9 mouse cellular contexts compared by ENCODE assay signal in genomic region chr11:28993270-28993847, GRCm38 (mm10).
DNase-seq lines count a peak whose midpoint lies in the region; ATAC-seq and TF ChIP-seq lines count a peak whose summit lies in the region.
"Had no signal": no experiment of that assay in that cellular context is flagged by ENCODE, and none has a peak within 500 bp of the region (broad histone marks: within the 10 kb centered on the region; RNA-seq: fewer than 3 reads in every experiment).

No protein-coding gene starts in this region.

- ATAC-seq in heart, embryonic 11.5 days (replicated peaks; ENCODE audit: insufficient number of reproducible peaks, low FRiP score, low TSS enrichment), result no peak
- no peak for ATAC-seq in stomach, postnatal 0 days (ENCODE audit: low FRiP score, low TSS enrichment)

- 77% methylated on average over 4 of the region's 4 CpGs for WGBS in heart, embryonic 11.5 days (ENCODE audit: insufficient replicate concordance)
- WGBS in stomach, postnatal 0 days, result 56% methylated on average over 4 of the region's 4 CpGs

- H3K27me3 ChIP-seq in heart, embryonic 11.5 days (ENCODE audit: control insufficient read depth, insufficient read depth, low read length), result no peaks in the 10 kb centered on the region
- H3K27me3 ChIP-seq in stomach, postnatal 0 days (ENCODE audit: control insufficient read depth, insufficient read depth, low read length), result no peaks in the 10 kb centered on the region

- H3K9me3 ChIP-seq in heart, embryonic 11.5 days (replicated peaks; ENCODE audit: control insufficient read depth, low read length), result no peaks in the 10 kb centered on the region
- H3K9me3 ChIP-seq in stomach, postnatal 0 days (ENCODE audit: control insufficient read depth, low read length), result no peaks in the 10 kb centered on the region

- peak; percentile 91 for DNase-seq in heart, adult 11 months
- DNase-seq in adrenal gland, adult 8-10 months, result peak; percentile 76
- DNase-seq in gonadal fat pad, adult 2 months (ENCODE audit: low read depth), result peak; percentile 94
- peak; percentile 1 for DNase-seq in mesoderm, embryonic 11.5 days (ENCODE audit: low read depth, low spot score)
- DNase-seq in right cerebral cortex, postnatal 10 days (ENCODE audit: low spot score in 2 of 2), result no peak
- no peak for DNase-seq in stomach, postnatal 0 days (ENCODE audit: low spot score)
- DNase-seq in cerebellum, postnatal 10 days, result no peak

- H3K9ac ChIP-seq in heart, embryonic 11.5 days (ENCODE audit: low read depth, low read length), result no peak overlapping the region
- H3K9ac ChIP-seq in stomach, postnatal 0 days (ENCODE audit: low read length), result no peak overlapping the region

- no peak for TF ChIP-seq EP300 in stomach, postnatal 0 days (optimal IDR thresholded peaks at IDR 0.05)

- H3K4me2 ChIP-seq in heart, embryonic 11.5 days, result no peak overlapping the region
- no peak overlapping the region for H3K4me2 ChIP-seq in stomach, postnatal 0 days (replicated peaks; ENCODE audit: low read depth)

- H3K4me3 ChIP-seq in heart, embryonic 11.5 days (ENCODE audit: low read depth, low read length), result no peak overlapping the region
- no peak overlapping the region for H3K4me3 ChIP-seq in stomach, postnatal 0 days (ENCODE audit: low read depth, low read length)

- no peak for TF ChIP-seq CTCF in stomach, postnatal 0 days (IDR thresholded peaks at IDR 0.05; ENCODE audit: low read depth)

- H3K36me3 ChIP-seq in heart, embryonic 11.5 days (ENCODE audit: control insufficient read depth, insufficient read depth, low read length), result no peaks in the 10 kb centered on the region
- H3K36me3 ChIP-seq in stomach, postnatal 0 days (ENCODE audit: control insufficient read depth, insufficient read depth, low read length), result no peaks in the 10 kb centered on the region

- H3K27ac ChIP-seq in heart, embryonic 11.5 days (ENCODE audit: low read depth, low read length), result no peak overlapping the region
- H3K27ac ChIP-seq in stomach, postnatal 0 days (replicated peaks), result no peak overlapping the region
- H3K27ac ChIP-seq: macrophage had no signal

- H3K4me1 ChIP-seq in heart, embryonic 11.5 days (ENCODE audit: control insufficient read depth, insufficient read depth, low read length), result no peaks in the 10 kb centered on the region
- no peaks in the 10 kb centered on the region for H3K4me1 ChIP-seq in stomach, postnatal 0 days (replicated peaks; ENCODE audit: control insufficient read depth, insufficient read depth)

Comparison
In these comparisons a context has a peak if more than half of its experiments do, and no peak if none do; other contexts are left out.
1. DNase-seq: peak in heart, adult 11 months (single experiment), adrenal gland, adult 8-10 months (single experiment), gonadal fat pad, adult 2 months (single experiment) and mesoderm, embryonic 11.5 days (single experiment); none in right cerebral cortex, postnatal 10 days (0 of 2), stomach, postnatal 0 days (single experiment) and cerebellum, postnatal 10 days (0 of 2).